Mouse (Mus musculus) left cerebral cortex, postnatal 10 days (tissue): ENCODE data around the gene Homer2. TPM values are rescaled to one million over a fixed set of nuclear protein-coding genes. Genes with fewer than 3 reads are reported as not detected.

Experiments
- DNase-seq, 2 experiments: peaks; one replicate each; pipeline ENCODE4 v3.0.0; 2021 to 2022; ENCODE audit warnings: low spot score in 2 of 2, mixed read lengths in 1 of 2; ENCODE audit errors: extremely low spot score in 1 of 2
- intact Hi-C: fragments of 180-260 bp; cut with DNase I; formaldehyde crosslinking; loops from one replicate; pipeline ENCODE4 v1.15.1; 2025
- total RNA-seq, 2 experiments: library from RNA; stranded (reverse); gene quantifications; 2 replicates each; pipeline ENCODE4 v1.2.3; 2021

Homer2 gene
- total RNA-seq, 2 experiments from 2014 or later = 68.1 to 71.6 TPM

GRCm38 (mm10) chr7:81557252-81557984 is 149.9 kb downstream of the Homer2 start:
- intact Hi-C loops = no loop called here
- DNase-seq = no peak

- intact Hi-C loops = no loop called here
- no peak for DNase-seq
Observed at GRCm38 (mm10) chr7:81556839-81557238, 150.5 kb downstream of the Homer2 start.

GRCm38 (mm10) chr7:81554369-81554768 is 153.0 kb downstream of the Homer2 start:
- intact Hi-C loops = no loop called here
- DNase-seq = no peak

GRCm38 (mm10) chr7:81553589-81553988 is 153.7 kb downstream of the Homer2 start:
- intact Hi-C loops = no loop called here
- DNase-seq = no peak

Other genes starting within 250 kb of the Homer2 start
- gene Ap3b2, start 213.6 kb downstream of the Homer2 start, total RNA-seq = 100 to 1,000 TPM; 150 to 156 TPM
- gene BC048679, start 209.2 kb downstream of the Homer2 start, total RNA-seq = not detected
- gene Fsd2, start 140.6 kb downstream of the Homer2 start, total RNA-seq = under 1 TPM; 0.09 to 0.10 TPM
- gene Whamm, start 136.3 kb downstream of the Homer2 start, total RNA-seq = 10 to 100 TPM; 15.5 to 17.4 TPM
- gene Ramac, start 55.4 kb upstream of the Homer2 start, total RNA-seq = 10 to 100 TPM; 67.2 to 71.9 TPM
- gene 3110040N11Rik, start 82.0 kb upstream of the Homer2 start, total RNA-seq = 10 to 100 TPM; 29.1 to 33.5 TPM
- gene Btbd1, start 121.9 kb upstream of the Homer2 start, total RNA-seq = 100 to 1,000 TPM; 135 to 138 TPM
- not detected for gene Gm10160, start 148.3 kb upstream of the Homer2 start, total RNA-seq
- gene Tm6sf1, start 151.5 kb upstream of the Homer2 start, total RNA-seq = 10 to 100 TPM; 31.8 to 33.5 TPM
- gene Hdgfl3, start 226.9 kb upstream of the Homer2 start, total RNA-seq = 10 to 100 TPM; 85.7 to 89.1 TPM